ENCODE assay signal across 15 mouse cellular contexts in genomic region chr10:12696704-12697103, GRCm38 (mm10).
"Had no signal": no experiment of that assay in that cellular context is flagged by ENCODE, and none has a peak within 500 bp of the region (broad histone marks: within the 10 kb centered on the region; RNA-seq: fewer than 3 reads in every experiment).

No protein-coding gene starts in this region.

- H3K9ac ChIP-seq: lung, embryonic 14.5 days; midbrain, embryonic 12.5 days; neural tube, embryonic 12.5 days; stomach, embryonic 15.5 days had no signal

- H3K4me2 ChIP-seq: lung, embryonic 14.5 days; midbrain, embryonic 12.5 days; neural tube, embryonic 12.5 days; stomach, embryonic 15.5 days had no signal

- H3K36me3 ChIP-seq: midbrain, embryonic 12.5 days had no signal

- ATAC-seq: midbrain, embryonic 16.5 days had no signal

- H3K4me3 ChIP-seq: midbrain, embryonic 10.5 days; midbrain, embryonic 12.5 days; neural tube, embryonic 12.5 days; stomach, embryonic 15.5 days had no signal

- H3K4me1 ChIP-seq: midbrain, embryonic 10.5 days; midbrain, embryonic 12.5 days; neural tube, embryonic 12.5 days; stomach, embryonic 15.5 days had no signal

- H3K27ac ChIP-seq: midbrain, embryonic 10.5 days; midbrain, embryonic 12.5 days; neural tube, embryonic 12.5 days; stomach, embryonic 15.5 days; stomach, postnatal 0 days had no signal

- DNase-seq: lung, adult 18-20 months; lung, embryonic 14.5 days; lung, postnatal 10 days; lung, postnatal 4 days; midbrain, embryonic 14.5 days; right cerebral cortex, postnatal 14 days; thymus, adult 2 months; thymus, postnatal 25 days; thymus, postnatal 4 days had no signal

- H3K9me3 ChIP-seq: midbrain, embryonic 10.5 days; midbrain, embryonic 12.5 days; neural tube, embryonic 12.5 days; stomach, embryonic 15.5 days had no signal

- H3K27me3 ChIP-seq: midbrain, embryonic 12.5 days; neural tube, embryonic 12.5 days; stomach, embryonic 15.5 days had no signal
